Mouse (Mus musculus): ENCODE data around the gene Slc48a1.

DNA sequence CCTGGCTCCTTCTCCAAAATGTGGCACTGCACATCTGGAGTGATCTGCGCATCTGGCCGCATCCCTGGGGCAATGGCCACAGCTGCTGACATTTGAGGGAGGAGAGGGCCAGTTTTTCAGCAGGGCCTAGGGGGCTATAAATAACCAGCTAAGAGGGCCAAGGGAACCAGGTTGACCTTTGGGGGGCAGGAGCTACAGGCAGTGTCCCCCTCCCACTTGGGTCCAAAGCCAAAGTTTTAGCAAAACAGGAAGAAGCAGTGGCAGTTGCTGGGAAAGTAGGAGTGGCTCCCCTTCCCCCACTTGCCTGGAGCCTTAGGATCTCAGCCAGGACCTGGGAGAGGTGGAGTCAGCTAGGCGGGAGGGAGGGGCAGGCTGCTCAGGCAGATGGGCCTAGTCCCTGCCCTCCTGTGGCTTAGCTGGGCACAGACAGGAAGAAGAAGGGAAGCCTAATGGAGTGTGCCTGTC, 61.7 kb downstream of the Slc48a1 start:
- TF ChIP-seq CHD1 (IDR thresholded peaks at IDR 0.05; ENCODE audit: low read depth, low read length) (no peak), POLR2AphosphoS2 (IDR thresholded peaks at IDR 0.05; ENCODE audit: low read length) (no peak), CTCF (IDR thresholded peaks at IDR 0.05 in 2 of 3, conservative IDR thresholded peaks at IDR 0.05 in 1 of 3; ENCODE audit: control insufficient read depth in 1 of 3, insufficient read depth in 1 of 3, low read depth in 2 of 3, low read length in 3 of 3, poor library complexity in 1 of 3, severe bottlenecking in 1 of 3) (no peak; a peak in 1 of 6 replicates), POLR2A (IDR thresholded peaks at IDR 0.05; ENCODE audit: control insufficient read depth in 1 of 2, insufficient read depth in 1 of 2, low read depth in 1 of 2, low read length in 2 of 2, poor library complexity in 1 of 2) (no peak), GABPA (IDR thresholded peaks at IDR 0.05; ENCODE audit: low read depth, low read length) (no peak), HCFC1 (IDR thresholded peaks at IDR 0.05; ENCODE audit: low read depth, low read length) (no peak), CHD2 (IDR thresholded peaks at IDR 0.05; ENCODE audit: low read length) (no peak), ZMIZ1 (IDR thresholded peaks at IDR 0.05; ENCODE audit: low read depth, low read length) (no peak), MAX (IDR thresholded peaks at IDR 0.05; ENCODE audit: low read length) (no peak), ETS1 (IDR thresholded peaks at IDR 0.05; ENCODE audit: low read depth, low read length) (no peak), E2F4 (IDR thresholded peaks at IDR 0.05; ENCODE audit: borderline replicate concordance, low read depth, low read length) (no peak), RAD21 (IDR thresholded peaks at IDR 0.05; ENCODE audit: low read depth, low read length) (no peak), GATA1 (IDR thresholded peaks at IDR 0.05; ENCODE audit: low read depth, low read length) (no peak)

All from MEL (cell line).